Mouse (Mus musculus) midbrain, embryonic 11.5 days (tissue): ENCODE data around the gene Ms4a4c. TPM values are rescaled to one million over a fixed set of nuclear protein-coding genes. Genes with fewer than 3 reads are reported as not detected.

Source experiments
- polyA plus RNA-seq: library from polyadenylated mRNA; unstranded; fragments of >200 nt; fragmentation: Nextera tagmentation; extraction: Ambion mirVana; gene quantifications from 2 replicates; pipeline ENCODE4 v1.2.1, GENCODE M21; 2014

Gene Ms4a4c
- polyA plus RNA-seq, 1 experiment from 2014 or later, result 0.30 TPM

Other genes with a start within 250 kb of the Ms4a4c start
- gene 1700025F22Rik, start 239.4 kb upstream of the Ms4a4c start, polyA plus RNA-seq, result not detected in 2 replicates
- gene Ms4a13, start 208.0 kb upstream of the Ms4a4c start, polyA plus RNA-seq, result not detected in 2 replicates
- gene Ms4a12, start 172.3 kb upstream of the Ms4a4c start, polyA plus RNA-seq, result not detected in 2 replicates
- gene Ms4a1, start 138.5 kb upstream of the Ms4a4c start, polyA plus RNA-seq, result not detected in 2 replicates
- gene Ms4a5, start 120.9 kb upstream of the Ms4a4c start, polyA plus RNA-seq, result not detected in 2 replicates
- gene Ms4a14, start 90.3 kb upstream of the Ms4a4c start, polyA plus RNA-seq, result 0.14 TPM in 1 of 2 replicates, not detected in the other
- gene Ms4a7, start 68.6 kb upstream of the Ms4a4c start, polyA plus RNA-seq, result 1.1 and 1.2 TPM in 2 replicates
- 1.9 and 2.0 TPM in 2 replicates for gene Ms4a4a, start 29.2 kb upstream of the Ms4a4c start, polyA plus RNA-seq
- not detected in 2 replicates for gene Ms4a4b, start 38.8 kb downstream of the Ms4a4c start, polyA plus RNA-seq
- 2.9 and 3.9 TPM in 2 replicates for gene Ms4a6c, start 64.6 kb downstream of the Ms4a4c start, polyA plus RNA-seq
- not detected in 2 replicates for gene Gm8369, start 81.2 kb downstream of the Ms4a4c start, polyA plus RNA-seq
- gene Ms4a6b, start 111.7 kb downstream of the Ms4a4c start, polyA plus RNA-seq, result 3.9 and 6.4 TPM in 2 replicates
- 0.21 and 0.40 TPM in 2 replicates for gene Ms4a4d, start 132.0 kb downstream of the Ms4a4c start, polyA plus RNA-seq
- 2.8 and 4.5 TPM in 2 replicates for gene Ms4a6d, start 200.1 kb downstream of the Ms4a4c start, polyA plus RNA-seq
- gene Ms4a2, start 218.9 kb downstream of the Ms4a4c start, polyA plus RNA-seq, result not detected in 2 replicates
- gene Ms4a3, start 236.1 kb downstream of the Ms4a4c start, polyA plus RNA-seq, result 0.14 TPM in 1 of 2 replicates, not detected in the other